Mouse (Mus musculus) liver, embryonic 14.5 days (tissue): ENCODE measurements at regions not wholly inside any gene's neighbourhood (a gene's known extent, or its start where the extent isn't known, plus 50 kb on each side); places are given as distances from the start of the nearest gene placed in this dataset.

Experiments
- ATAC-seq: fragments of 200-750 bp; cut with Nextera tagmentation; 2 replicates; pipeline ENCODE4 v1.8.0; 2017; ENCODE audit warnings: moderate number of reproducible peaks, mild to moderate bottlenecking, moderate library complexity; ENCODE audit not compliant: insufficient read depth
- DNase-seq, 3 experiments: peaks; one replicate each; pipeline ENCODE4 v3.0.0-alpha.2; 2012 to 2013; ENCODE audit warnings: low read depth in 3 of 3, low spot score in 3 of 3
- H3K27ac ChIP-seq: fragments of 300-500 bp; sonication (generic); 2 replicates; pipeline ENCODE4 v1.5.1; 2014; ENCODE audit warnings: moderate library complexity, mild to moderate bottlenecking, control low read depth, inconsistent platforms
- H3K27me3 ChIP-seq: fragments of 300-500 bp; sonication (generic); 2 replicates; pipeline ENCODE4 v1.6.1; 2014; ENCODE audit warnings: mild to moderate bottlenecking, low read length, moderate library complexity; ENCODE audit not compliant: control insufficient read depth, insufficient read depth
- H3K36me3 ChIP-seq: fragments of 300-500 bp; sonication (generic); replicated peaks from 2 replicates; pipeline ENCODE4 v1.6.1; 2014; ENCODE audit warnings: low read depth; ENCODE audit not compliant: control insufficient read depth, insufficient read depth
- H3K4me1 ChIP-seq, 2 experiments: fragments of 200-500 bp in 1 of 2; fragments of 300-500 bp in 1 of 2; sonication (generic) in 1 of 2; replicated peaks; 2 replicates each; pipeline ENCODE4 v1.6.1; 2012 to 2014; ENCODE audit warnings: antibody characterized with exemption in 1 of 2, inconsistent platforms in 1 of 2, low read length in 1 of 2; ENCODE audit not compliant: control insufficient read depth in 2 of 2, insufficient read depth in 2 of 2
- H3K4me2 ChIP-seq: fragments of 300-500 bp; sonication (generic); 2 replicates; pipeline ENCODE4 v1.6.1; 2014; ENCODE audit warnings: low read depth, mild to moderate bottlenecking, control low read depth, moderate library complexity
- H3K4me3 ChIP-seq, 2 experiments: fragments of 200-500 bp in 1 of 2; fragments of 300-500 bp in 1 of 2; sonication (generic) in 1 of 2; 2 replicates each; pipeline ENCODE4 v1.5.1; 2012 to 2014; ENCODE audit warnings: low read depth in 2 of 2, low read length in 2 of 2, mild to moderate bottlenecking in 2 of 2, control low read depth in 1 of 2, inconsistent platforms in 1 of 2, moderate library complexity in 1 of 2; ENCODE audit not compliant: insufficient read depth in 1 of 2
- H3K9ac ChIP-seq: fragments of 300-500 bp; sonication (generic); replicated peaks from 2 replicates; pipeline ENCODE4 v1.6.1; 2014; ENCODE audit warnings: mild to moderate bottlenecking, control low read depth, moderate library complexity
- H3K9me3 ChIP-seq: fragments of 300-500 bp; sonication (generic); 2 replicates; pipeline ENCODE4 v1.6.1; 2016; ENCODE audit warnings: low read length, mixed read lengths; ENCODE audit not compliant: control insufficient read depth
- CTCF ChIP-seq: IDR thresholded peaks from 2 replicates; pipeline ENCODE4 v1.5.1; 2016; ENCODE audit warnings: antibody characterized with exemption, low read depth, control low read depth
- EP300 ChIP-seq: IDR thresholded peaks from 2 replicates; pipeline ENCODE4 v1.6.1; 2016; ENCODE audit warnings: antibody characterized with exemption, low read depth
- WGBS: fragments of 180-500 bp; shearing (Covaris S2); extraction: QIAGEN DNeasy Blood & Tissue Kit; methylation state at CpG from one replicate; pipeline ENCODE4 v1.1.7; 2014; ENCODE audit not compliant: insufficient replicate concordance; 5-methylcytosine and 5-hydroxymethylcytosine counted together

GRCm38 (mm10) chr4:10357572-10357971, 516.7 kb upstream of the 2610301B20Rik start:
- H3K4me2 ChIP-seq: no peak overlapping the region
- no peaks in the 10 kb centered on the region for H3K36me3 ChIP-seq
- no peak overlapping the region for H3K9ac ChIP-seq
- H3K9me3 ChIP-seq: no peaks in the 10 kb centered on the region
- DNase-seq: no peak
- no peak for ATAC-seq
- no peak for TF ChIP-seq CTCF
- no peak for TF ChIP-seq EP300
- H3K4me1 ChIP-seq: no peaks in the 10 kb centered on the region
- H3K27me3 ChIP-seq: no peaks in the 10 kb centered on the region
- H3K4me3 ChIP-seq: no peak overlapping the region
- H3K27ac ChIP-seq: no peak overlapping the region
- 30% methylated on average over 3 of the region's 3 CpGs for WGBS

DNA sequence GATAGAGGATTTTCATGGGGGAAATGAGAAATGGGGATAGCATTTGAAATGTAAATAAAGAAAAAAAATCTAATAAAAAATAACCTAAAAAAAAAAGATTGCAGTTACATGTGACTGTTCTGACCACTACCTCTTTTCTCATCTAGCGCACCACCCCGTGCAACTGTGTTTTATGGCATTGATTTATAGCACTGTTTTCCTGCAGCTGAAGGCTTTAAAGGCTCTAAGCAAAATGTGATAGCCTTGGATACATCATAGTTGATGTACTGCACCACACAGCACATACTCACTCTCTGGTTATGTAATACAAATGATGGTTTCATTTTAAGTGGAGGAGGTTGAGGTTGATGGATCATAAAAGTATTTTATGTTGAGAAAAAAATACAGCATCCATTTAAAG, 484.5 kb upstream of the 2610301B20Rik start:
- DNase-seq (no peak), ATAC-seq (no peak)
- Histone ChIP-seq H3K9me3 (no peaks in the 10 kb centered on the region), H3K4me2 (no peak overlapping the region), H3K36me3 (no peaks in the 10 kb centered on the region), H3K4me1 (no peaks in the 10 kb centered on the region), H3K4me3 (no peak overlapping the region), H3K27me3 (no peaks in the 10 kb centered on the region), H3K27ac (no peak overlapping the region), H3K9ac (no peak overlapping the region)
- 34% methylated on average over 2 of the region's 2 CpGs for whole genome bisulfite sequencing
- TF ChIP-seq CTCF (no peak), EP300 (no peak)

DNA sequence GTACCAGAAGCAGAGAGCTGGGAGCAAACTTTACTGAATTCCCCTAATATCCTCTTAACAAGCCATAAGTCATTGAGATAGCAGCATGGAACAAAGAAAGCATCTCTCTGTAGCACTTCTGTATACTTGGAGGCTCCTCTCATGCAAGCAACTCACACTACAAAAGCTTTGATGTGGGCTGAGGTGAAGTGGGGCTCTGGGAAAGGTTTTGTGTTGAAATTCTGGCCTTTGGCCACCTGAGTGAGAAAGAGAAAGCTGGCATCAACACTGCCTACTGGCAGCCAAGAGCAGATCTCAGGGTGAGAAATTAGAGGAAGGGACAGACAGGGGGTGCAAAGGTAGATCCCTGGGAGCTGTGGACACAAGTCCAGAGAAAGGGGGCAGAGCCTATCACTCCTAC, 477.0 kb upstream of the 2610301B20Rik start:
- H3K4me2 ChIP-seq: no peak overlapping the region
- no peak overlapping the region for H3K4me3 ChIP-seq
- no peak for ATAC-seq
- DNase-seq: no peak
- no peaks in the 10 kb centered on the region for H3K36me3 ChIP-seq
- TF ChIP-seq CTCF (no peak), EP300 (no peak)
- no peaks in the 10 kb centered on the region for H3K27me3 ChIP-seq
- H3K27ac ChIP-seq: no peak overlapping the region
- no peaks in the 10 kb centered on the region for H3K9me3 ChIP-seq
- no peaks in the 10 kb centered on the region for H3K4me1 ChIP-seq
- H3K9ac ChIP-seq: no peak overlapping the region

DNA sequence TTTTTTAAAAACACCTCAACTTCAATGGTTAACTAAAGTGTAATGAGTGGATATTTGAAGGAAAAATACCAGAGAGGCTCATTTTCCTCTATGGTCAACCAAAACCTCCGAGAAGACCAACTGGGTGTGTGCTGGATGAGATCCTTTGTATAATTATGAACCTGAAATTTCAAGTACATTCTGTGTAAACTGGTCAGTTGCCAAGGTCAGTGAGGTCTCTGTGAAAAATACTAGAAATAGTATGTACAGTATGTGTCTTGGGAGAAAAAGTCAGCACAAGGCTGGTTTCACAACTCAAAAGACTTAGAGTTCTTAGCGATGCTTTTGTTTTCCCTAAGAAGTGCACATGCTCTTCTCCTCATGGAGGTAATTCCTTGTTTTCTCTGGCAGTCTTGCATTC, 476.2 kb upstream of the 2610301B20Rik start:
- no peak for ATAC-seq
- Histone ChIP-seq H3K9ac (no peak overlapping the region), H3K36me3 (no peaks in the 10 kb centered on the region), H3K4me1 (no peaks in the 10 kb centered on the region), H3K9me3 (no peaks in the 10 kb centered on the region), H3K4me3 (no peak overlapping the region), H3K27me3 (no peaks in the 10 kb centered on the region), H3K27ac (no peak overlapping the region), H3K4me2 (no peak overlapping the region)
- no peak for DNase-seq
- 66% methylated on average over 2 of the region's 2 CpGs for WGBS
- TF ChIP-seq EP300 (no peak), CTCF (no peak)

GRCm38 (mm10) chr4:10399649-10400048, 474.6 kb upstream of the 2610301B20Rik start:
- no peak overlapping the region for H3K4me3 ChIP-seq
- DNase-seq (no peak), ATAC-seq (no peak)
- H3K4me1 ChIP-seq: peaks cover 0 to 2% of the 10 kb centered on the region in 2 experiments; a peak in 1 of 4 replicates
- WGBS: 65% methylated on average over 1 of the region's 1 CpGs
- H3K36me3 ChIP-seq: no peaks in the 10 kb centered on the region
- no peak overlapping the region for H3K27ac ChIP-seq
- H3K4me2 ChIP-seq: no peak overlapping the region
- H3K27me3 ChIP-seq: no peaks in the 10 kb centered on the region
- H3K9ac ChIP-seq: no peak overlapping the region
- no peaks in the 10 kb centered on the region for H3K9me3 ChIP-seq
- TF ChIP-seq CTCF (no peak), EP300 (no peak)

- Histone ChIP-seq H3K27me3 (no peaks in the 10 kb centered on the region), H3K9me3 (no peaks in the 10 kb centered on the region), H3K4me2 (no peak overlapping the region), H3K9ac (no peak overlapping the region), H3K4me3 (no peak overlapping the region), H3K27ac (no peak overlapping the region), H3K36me3 (no peaks in the 10 kb centered on the region), H3K4me1 (peaks cover 0 to 2% of the 10 kb centered on the region in 2 experiments; a peak in 1 of 4 replicates)
- TF ChIP-seq EP300 (no peak), CTCF (no peak)
- ATAC-seq: no peak
- no peak for DNase-seq
Measured at GRCm38 (mm10) chr4:10402928-10403327, 471.4 kb upstream of the 2610301B20Rik start.
